Mouse (Mus musculus) inflammation-experienced regulatory T-cells (primary cell): Measurements from ENCODE around the gene Tmem138. TPM values are rescaled to one million over a fixed set of nuclear protein-coding genes. Genes with fewer than 3 reads are reported as not detected.

Source experiments
- polyA plus RNA-seq, 2 experiments: library from polyadenylated mRNA; unstranded; fragments of 100-300 nt; shearing (Covaris generic); gene quantifications; one replicate each; pipeline ENCODE4 v1.2.1; 2017

The Tmem138 gene
- polyA plus RNA-seq = 10 to 100 TPM; 14.8 to 19.8 TPM

DNA sequence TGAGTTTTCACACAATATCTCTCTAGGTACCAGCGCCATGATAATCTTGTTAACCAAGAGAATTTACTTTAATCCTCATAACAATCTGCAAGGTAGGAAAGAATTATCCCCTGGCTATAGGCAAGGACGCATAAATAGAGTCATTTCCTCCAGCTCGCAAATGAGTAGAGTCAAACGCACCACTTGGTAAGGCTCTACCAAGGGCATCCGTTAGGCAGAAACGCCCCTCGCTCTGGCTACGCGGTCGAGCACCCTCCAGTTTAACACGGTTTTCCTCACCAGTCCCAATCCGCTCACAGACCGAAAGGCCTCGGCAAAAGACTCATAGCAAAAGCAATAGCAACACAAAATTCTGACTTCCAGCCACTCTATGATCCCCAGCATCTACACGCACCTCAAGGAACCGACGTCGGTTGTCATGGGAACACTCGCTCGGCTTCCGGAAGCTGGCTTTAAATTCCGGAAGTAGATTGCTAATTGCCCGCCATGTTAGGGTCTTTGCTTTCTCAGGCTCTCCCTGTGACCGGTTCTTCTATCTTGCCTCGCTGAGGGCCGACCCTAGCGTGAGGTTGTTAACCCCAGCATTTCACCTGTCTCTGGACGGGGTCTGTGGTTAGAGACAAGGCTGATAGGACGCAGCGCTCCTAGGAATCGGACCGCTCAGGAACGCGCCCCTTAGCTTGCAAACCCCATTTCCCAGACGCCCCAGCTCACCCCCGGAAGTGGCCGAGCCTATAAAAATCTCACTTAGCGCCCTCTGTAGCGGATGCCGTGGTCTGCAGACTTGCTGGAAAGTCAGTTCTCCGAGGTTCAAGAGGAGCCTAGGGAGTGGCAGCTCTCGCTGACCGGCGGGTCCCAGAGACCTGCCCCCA is at the start of gene Tmem138, which contains the start of gene Cyb561a3:
Gene Tmem138, minus strand, starts transcription at position 673 of the 872 bp plus-strand sequence.
Gene Cyb561a3, plus strand, starts transcription at position 483 of the 872 bp plus-strand sequence.

DNA sequence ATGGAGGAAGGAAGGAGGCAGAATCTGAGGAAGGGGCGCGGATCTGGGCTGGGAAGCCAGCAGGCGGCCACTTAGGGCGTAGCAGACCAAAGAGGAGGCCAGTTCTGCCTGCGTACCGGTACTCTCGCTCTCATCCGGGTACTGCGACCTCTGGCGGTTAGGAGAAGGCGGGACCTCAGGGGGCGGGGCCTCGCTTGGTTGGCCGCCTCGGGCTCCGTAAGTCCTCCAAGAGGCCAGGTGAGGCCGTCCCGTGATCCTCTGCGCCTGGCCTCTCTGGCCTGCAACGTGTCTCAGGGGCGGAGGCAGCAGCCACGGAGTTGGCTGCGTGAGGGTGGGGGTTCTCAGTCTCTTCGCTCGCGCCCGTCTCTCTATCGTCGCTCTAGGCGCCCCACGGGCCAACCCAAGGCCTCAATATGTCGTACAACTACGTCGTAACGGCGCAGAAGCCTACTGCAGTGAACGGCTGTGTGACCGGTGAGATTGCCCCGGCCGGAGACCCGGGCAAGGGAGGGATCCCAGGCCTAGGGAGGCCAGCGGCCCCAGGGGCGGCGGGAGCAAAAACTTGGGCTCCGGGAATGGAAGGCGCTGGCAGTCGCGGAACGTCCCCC is 28.2 kb upstream of the Tmem138 start, which contains the start of the genes Ddb1 and Tkfc:
Gene Ddb1, plus strand, starts transcription at position 35 of the 608 bp plus-strand sequence.
Gene Tkfc, minus strand, starts transcription at position 362 of the 608 bp plus-strand sequence.

DNA sequence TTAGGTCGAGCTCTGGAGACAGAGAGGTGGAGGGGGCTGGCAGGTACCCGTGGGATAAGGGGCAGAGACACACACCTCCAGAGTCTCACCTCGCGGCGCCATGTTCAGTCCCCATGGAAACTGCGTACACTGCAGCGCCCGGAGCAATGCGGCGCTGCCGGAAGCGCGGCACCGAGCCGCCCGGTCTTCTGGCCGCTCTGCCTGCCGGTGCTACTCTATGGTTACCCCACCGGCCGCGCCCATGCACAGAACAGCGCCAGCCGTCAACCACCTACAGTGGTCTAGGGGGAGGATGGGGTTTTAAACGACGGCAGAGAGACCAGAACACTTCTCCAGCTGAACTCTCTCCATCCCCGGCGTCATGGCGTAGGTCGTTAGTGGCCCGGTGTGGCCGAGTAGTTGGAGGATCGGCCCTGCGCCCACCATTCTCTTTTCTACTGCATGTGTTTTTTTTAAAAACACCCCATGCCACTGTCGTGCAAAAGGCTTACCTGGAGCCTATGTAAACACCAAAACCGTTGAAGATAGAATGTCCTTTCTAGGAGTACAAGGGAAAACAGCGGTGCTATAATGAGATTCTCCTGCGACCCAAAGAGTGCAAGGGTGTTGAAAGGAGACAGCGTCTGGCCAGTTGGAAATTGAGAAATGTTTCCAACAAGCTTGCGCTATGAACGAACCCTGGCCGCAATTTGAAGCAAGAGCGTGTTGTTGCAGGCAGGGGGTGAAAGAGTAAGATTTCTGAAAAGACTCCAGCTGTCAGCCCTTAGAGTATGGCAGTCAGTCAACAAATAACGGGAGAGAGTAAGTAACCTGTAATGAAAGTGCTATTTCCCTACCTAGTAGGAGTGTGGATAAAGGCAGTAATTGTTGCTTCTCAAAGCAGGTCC is 21.3 kb downstream of the Tmem138 start, which contains the start of gene Tmem216:
Gene Tmem216, minus strand, starts transcription at position 615 of the 887 bp plus-strand sequence.

DNA sequence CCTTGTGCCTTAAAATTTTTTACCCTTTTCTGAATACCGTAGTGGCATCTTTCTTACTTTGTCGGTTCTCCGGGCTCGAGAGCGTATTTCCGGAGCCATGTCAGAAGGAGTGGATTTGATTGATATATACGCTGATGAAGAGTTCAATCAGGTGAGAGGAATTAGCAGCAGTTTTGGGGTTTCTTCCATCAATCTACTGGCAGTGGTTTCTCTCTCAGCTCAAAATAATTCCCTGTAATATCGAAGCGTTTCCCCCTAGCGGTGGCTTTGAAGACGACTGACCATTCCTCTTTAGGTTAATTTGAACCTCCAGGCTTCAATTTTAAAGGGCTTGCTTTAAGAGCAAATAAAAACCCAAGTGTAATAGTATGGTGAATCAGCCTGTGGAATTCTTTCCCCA is 51.3 kb downstream of the Tmem138 start, which contains the start of gene Sdhaf2:
Gene Sdhaf2, minus strand, starts transcription at position 233 of the 400 bp plus-strand sequence.

DNA sequence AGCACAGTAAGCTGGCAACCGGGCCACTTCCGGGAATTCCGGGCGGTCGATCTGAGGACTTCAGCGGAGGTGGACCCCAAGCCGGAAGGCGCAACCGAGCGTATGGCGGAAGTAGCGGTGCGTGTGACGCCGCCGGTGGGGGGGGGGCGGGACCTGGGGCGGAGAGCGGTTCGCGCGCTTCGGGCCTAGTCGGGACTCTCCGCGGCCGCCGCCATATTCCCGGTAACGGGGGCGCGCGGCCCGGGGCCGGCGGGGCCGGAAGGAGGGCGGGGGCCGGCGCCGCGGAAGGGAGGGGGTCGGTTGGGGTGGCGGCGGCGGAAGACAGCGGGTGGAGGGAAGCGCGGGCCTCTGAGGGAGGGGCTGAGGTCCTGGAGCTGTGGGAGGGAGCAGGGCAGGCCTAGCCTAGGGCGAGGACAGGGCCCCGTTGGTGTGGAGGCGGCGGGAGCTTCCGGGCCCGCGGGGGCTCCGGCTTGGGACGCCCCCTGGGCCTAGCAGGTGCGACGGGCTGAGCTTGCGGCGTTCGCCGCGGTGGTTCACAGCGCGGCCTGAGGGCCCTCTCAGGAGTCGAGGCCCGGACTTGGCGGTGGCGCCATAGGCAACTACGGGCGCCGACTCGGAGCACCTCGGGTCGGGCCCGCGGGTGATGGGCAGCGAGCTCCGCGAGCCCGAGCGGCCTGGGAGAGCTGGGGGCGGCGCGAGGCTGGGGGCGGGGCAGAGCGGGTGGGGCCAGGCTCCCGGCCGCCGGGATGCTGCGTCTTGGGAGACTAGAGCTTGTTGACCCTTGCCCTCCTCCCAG is 51.9 kb downstream of the Tmem138 start, which contains the start of gene Cpsf7:
Gene Cpsf7, plus strand, starts transcription at position 161 of the 796 bp plus-strand sequence.

Other genes with a start within 250 kb of the Tmem138 start
- gene Syt7, start 188.3 kb downstream of the Tmem138 start, polyA plus RNA-seq = under 1 TPM; 0.25 to 0.94 TPM
- not detected for gene Lrrc10b, start 119.9 kb downstream of the Tmem138 start, polyA plus RNA-seq
- under 1 TPM; 0.39 to 0.62 TPM for gene Ppp1r32, start 94.4 kb downstream of the Tmem138 start, polyA plus RNA-seq
- gene Cpsf7, start 52.1 kb downstream of the Tmem138 start, polyA plus RNA-seq = 10 to 100 TPM; 28.3 to 31.8 TPM
- 10 to 100 TPM; 77.2 to 94.4 TPM for gene Sdhaf2, start 51.2 kb downstream of the Tmem138 start, polyA plus RNA-seq
- gene Tmem216, start 21.1 kb downstream of the Tmem138 start, polyA plus RNA-seq = 10 to 100 TPM in 1 of 2 experiments, 1 to 10 TPM in 1; 6.7 to 12.1 TPM
- 10 to 100 TPM; 39.2 to 48.2 TPM for gene Cyb561a3, start 190 bp downstream of the Tmem138 start, polyA plus RNA-seq
- 100 to 1,000 TPM; 159 to 166 TPM for gene Ddb1, start 28.0 kb upstream of the Tmem138 start, polyA plus RNA-seq
- gene Tkfc, start 28.3 kb upstream of the Tmem138 start, polyA plus RNA-seq = 1 to 10 TPM; 8.0 to 8.2 TPM
- 1 to 10 TPM in 1 of 2 experiments, under 1 TPM in 1; 0.10 to 1.5 TPM for gene Vwce, start 56.9 kb upstream of the Tmem138 start, polyA plus RNA-seq
- not detected for gene Pga5, start 100.7 kb upstream of the Tmem138 start, polyA plus RNA-seq
- 10 to 100 TPM; 21.6 to 26.0 TPM for gene Vps37c, start 111.4 kb upstream of the Tmem138 start, polyA plus RNA-seq
- 100 to 1,000 TPM; 557 to 575 TPM for gene Cd5, start 161.6 kb upstream of the Tmem138 start, polyA plus RNA-seq